Mouse (Mus musculus) gastrocnemius, postnatal 36 days (tissue): Measurements from ENCODE around the gene Gm29427. TPM values are rescaled to one million over a fixed set of nuclear protein-coding genes. Genes with fewer than 3 reads are reported as not detected.

ENCODE experiments used
- DNase-seq, 2 experiments: peaks; one replicate each; pipeline ENCODE4 v3.0.0; 2022
- intact Hi-C: fragments of 180-260 bp; cut with DNase I; formaldehyde crosslinking; loops from one replicate; pipeline ENCODE4 v1.15.1; 2025
- long read RNA-seq, 2 experiments: library from polyadenylated mRNA; stranded (forward); transcript quantifications; one replicate each; pipeline ENCODE4 v2.0.0; 2021
- total RNA-seq, 2 experiments: library from RNA; stranded (reverse); gene quantifications; 2 replicates each; pipeline ENCODE4 v1.2.3; 2021

Gene Gm29427
- total RNA-seq = not detected
- long read RNA-seq, experiment 1 = 0 reads
- long read RNA-seq, experiment 2 = 0 reads

- peak; percentile 82 to 94 for DNase-seq
- intact Hi-C loops = no loop called here
These were observed at the start of gene Gm29427 for GRCm38 (mm10) chr1:130715561-130716217. Gene Gm29427, minus strand, starts transcription at chr1:130715799.

GRCm38 (mm10) chr1:130764027-130764461, 48.4 kb upstream of the Gm29427 start:
- intact Hi-C loops = no loop called here
- no peak for DNase-seq

GRCm38 (mm10) chr1:130762045-130762760, 46.6 kb upstream of the Gm29427 start:
- DNase-seq = no peak
- intact Hi-C loops = no loop called here

GRCm38 (mm10) chr1:130761597-130761996, 46.0 kb upstream of the Gm29427 start:
- no peak for DNase-seq
- intact Hi-C loops = no loop called here

GRCm38 (mm10) chr1:130759689-130760088, 44.1 kb upstream of the Gm29427 start:
- intact Hi-C loops = no loop called here
- no peak for DNase-seq

DNA sequence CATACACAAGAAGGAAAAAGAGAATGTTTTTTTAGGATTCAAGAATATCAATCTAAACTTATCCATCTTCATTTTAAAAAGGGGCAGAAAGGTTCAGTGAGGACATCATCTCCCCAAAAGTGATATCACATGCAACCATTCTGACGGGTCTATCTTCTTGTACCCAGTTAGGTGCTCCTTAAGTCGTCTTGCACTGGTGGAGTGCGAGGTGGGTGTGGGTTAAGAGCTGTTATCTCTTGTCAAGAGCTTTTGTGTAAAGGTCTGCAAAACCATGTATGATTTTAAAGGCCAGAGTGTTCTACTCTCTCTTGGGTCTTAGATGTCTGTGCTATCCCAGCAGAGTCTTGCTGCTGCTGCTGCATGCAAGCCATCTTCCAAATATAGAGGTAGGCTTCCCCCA, 31.2 kb upstream of the Gm29427 start:
- DNase-seq = no peak
- intact Hi-C loops = no loop called here

DNA sequence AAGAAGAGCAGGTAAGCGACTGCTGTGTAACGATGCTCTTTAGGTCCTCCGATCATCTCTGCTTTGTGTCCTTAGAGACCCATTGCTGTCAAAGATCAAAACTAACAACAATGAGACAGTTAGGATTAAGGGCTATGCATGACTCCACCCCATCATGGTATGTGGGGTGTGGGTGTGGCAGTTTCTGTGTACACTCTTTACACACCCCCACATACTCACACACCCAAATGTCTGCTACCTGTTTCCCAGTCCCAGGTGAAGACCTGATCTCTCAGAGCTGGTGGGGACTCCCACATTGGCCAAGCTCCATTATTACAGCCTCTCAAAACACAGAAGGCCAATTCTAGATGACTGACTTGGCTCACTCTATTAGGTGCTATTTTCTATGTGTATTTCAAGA, 30.0 kb upstream of the Gm29427 start:
- DNase-seq = no peak
- intact Hi-C loops = no loop called here

GRCm38 (mm10) chr1:130744961-130745360, 29.4 kb upstream of the Gm29427 start:
- no peak for DNase-seq
- intact Hi-C loops = no loop called here

- intact Hi-C loops = no loop called here
- no peak for DNase-seq
These were observed 28.6 kb upstream of the Gm29427 start for GRCm38 (mm10) chr1:130744217-130744616.

- no peak for DNase-seq
- intact Hi-C loops = no loop called here
These were observed 28.2 kb upstream of the Gm29427 start for GRCm38 (mm10) chr1:130743775-130744174.

DNA sequence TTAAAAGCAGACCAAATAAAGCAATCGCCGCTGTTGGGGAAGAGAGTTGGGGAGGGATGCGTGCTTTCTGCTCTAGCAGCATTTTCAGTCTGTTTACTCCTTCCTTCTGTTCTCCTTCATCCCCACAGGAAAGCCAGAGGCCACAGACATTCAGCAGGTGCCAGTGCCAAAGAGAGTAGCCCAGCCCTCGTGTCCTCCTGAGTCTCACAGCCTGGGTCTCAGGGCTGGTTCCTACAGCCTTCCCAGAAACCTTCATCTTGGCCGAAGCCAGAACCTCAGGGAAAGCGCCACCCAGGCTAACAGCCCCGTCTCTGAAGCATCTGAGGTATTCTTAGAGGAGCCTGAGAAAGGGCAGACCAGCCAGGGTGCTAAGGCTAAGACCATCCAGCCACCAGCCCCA, 26.6 kb upstream of the Gm29427 start:
- DNase-seq = no peak
- intact Hi-C loops = no loop called here

GRCm38 (mm10) chr1:130740781-130741720, 25.5 kb upstream of the Gm29427 start:
- no peak for DNase-seq
- intact Hi-C loops = no loop called here

GRCm38 (mm10) chr1:130740227-130740648, 24.6 kb upstream of the Gm29427 start:
- intact Hi-C loops = no loop called here
- DNase-seq = no peak

- no peak for DNase-seq
- intact Hi-C loops = no loop called here
These were observed 24.0 kb upstream of the Gm29427 start for GRCm38 (mm10) chr1:130739636-130740035.

DNA sequence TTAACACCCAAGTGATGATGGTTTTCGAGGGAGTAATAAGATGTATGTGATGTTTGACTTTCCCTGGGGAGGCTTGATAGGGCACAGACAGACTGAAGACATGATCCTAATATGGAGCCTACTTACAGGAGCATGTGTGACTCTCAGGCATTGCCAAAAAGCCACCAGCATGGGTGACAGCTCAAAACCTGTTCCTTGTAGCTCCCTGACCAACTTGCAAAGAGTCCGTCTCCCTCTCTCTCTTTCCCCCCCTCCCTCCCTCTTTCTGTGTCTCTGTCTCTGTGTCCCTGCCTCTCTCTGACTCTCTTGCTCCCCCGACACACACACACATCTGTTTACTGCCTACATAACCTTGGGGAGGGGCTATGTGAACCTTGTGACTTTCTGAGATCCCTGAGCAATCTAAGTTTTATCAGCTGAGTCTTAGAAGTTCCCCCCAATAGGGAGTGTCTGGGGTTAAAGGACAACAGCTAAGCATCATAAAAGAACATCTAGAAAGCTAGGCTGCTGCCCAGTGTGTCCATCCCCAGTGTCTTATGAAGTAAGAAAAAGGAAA, 23.0 kb upstream of the Gm29427 start:
- no peak for DNase-seq
- intact Hi-C loops = no loop called here

DNA sequence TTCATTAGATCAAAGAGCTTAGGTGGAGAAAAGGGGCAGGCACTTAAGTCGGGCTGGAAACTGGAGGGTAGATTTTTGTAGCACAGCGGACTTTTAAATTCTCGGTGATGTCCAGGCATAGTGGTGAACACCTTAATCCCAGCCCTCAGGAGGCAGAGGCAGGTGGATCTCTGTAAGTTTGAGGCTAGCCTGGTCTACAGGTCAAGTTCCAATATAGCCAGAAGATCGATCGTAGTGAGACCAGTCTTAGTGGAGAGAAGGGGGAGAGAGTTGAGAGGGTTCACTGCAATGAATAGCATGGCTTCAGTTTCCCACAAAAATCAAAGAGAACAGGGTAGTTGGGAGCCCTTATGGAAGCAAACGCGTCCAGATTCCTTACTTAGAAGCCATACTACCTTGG, 22.3 kb upstream of the Gm29427 start:
- DNase-seq = no peak
- intact Hi-C loops = no loop called here

DNA sequence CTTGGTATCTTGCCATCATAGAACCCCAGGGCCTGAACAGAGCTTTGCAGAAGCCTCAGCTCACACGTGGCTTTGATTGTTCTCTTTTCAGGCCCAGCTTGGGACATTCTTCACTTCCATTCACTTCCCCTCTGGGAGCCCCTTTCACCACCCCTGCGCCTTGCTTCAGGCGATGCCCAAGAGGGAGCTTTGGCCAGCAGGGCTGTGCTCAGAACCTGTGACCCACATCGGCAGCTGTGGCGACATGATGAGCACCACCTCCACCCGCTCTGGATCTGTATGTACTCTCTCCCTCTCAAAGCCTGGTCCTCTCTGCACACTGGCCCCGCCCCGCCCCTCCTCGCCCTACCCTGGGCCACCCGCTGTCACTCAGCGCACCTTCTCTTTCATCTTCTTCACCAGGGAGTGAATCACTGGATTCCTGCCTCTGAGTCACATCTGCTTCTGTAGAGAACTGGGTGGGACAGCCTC, 21.8 kb upstream of the Gm29427 start:
- no peak for DNase-seq
- intact Hi-C loops = no loop called here

DNA sequence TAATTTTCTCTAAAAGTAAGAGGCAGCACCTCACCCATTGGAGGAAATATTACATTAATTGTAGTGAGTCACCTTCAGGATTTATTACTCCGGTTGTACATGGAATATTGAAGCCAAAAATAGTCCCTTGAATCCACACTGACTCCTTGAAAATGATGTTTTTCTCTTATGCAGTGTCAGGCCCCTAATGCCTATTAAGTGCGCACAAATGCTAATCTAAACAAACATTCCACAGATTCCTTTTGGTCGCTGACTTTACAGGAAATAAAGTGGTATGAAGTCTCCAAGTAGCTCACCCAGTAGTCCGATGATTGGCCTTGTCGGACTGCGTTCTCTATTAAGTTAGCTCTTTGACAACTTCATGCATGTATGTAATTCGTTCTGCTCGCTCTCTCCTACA, 19.3 kb upstream of the Gm29427 start:
- intact Hi-C loops = no loop called here
- DNase-seq = no peak

GRCm38 (mm10) chr1:130734452-130734851, 18.9 kb upstream of the Gm29427 start:
- DNase-seq = no peak
- intact Hi-C loops = no loop called here

DNA sequence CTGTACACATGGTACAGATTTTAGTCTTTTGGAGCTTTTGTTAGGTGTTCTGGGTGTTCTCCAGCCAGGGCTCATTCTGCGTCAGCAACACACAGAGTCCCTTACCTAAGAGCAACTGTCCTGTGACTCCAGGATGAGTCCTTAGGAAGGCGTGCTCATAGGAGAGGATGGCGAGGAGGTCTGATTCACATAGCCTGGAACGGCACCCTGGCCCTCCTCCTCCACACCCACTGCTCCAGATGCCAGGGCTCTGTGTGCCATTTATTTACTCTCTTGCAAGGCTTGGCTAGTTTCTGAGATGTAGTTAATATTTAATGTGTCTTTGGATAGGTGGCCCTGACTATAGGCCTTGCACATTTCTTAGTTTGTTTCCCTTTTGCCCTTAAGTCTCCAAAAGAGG, 18.1 kb upstream of the Gm29427 start:
- no peak for DNase-seq
- intact Hi-C loops = no loop called here
